Mouse (Mus musculus) brain, embryonic 14.5 days (tissue): ENCODE measurements around the gene Klhdc10.

Source experiments
- CTCF ChIP-seq: fragments of 200-500 bp; IDR thresholded peaks from 2 replicates; pipeline ENCODE4 v1.5.1; 2012; ENCODE audit warnings: inconsistent platforms, mild to moderate bottlenecking, moderate library complexity, borderline replicate concordance; ENCODE audit not compliant: insufficient read depth, insufficient read length; ENCODE audit errors: extremely low read depth
- POLR2A ChIP-seq: fragments of 200-500 bp; IDR thresholded peaks from 2 replicates; pipeline ENCODE4 v1.6.1; 2012; ENCODE audit warnings: mild to moderate bottlenecking, inconsistent platforms, borderline replicate concordance; ENCODE audit not compliant: poor library complexity, insufficient read depth, insufficient read length, severe bottlenecking; ENCODE audit errors: extremely low read depth

DNA sequence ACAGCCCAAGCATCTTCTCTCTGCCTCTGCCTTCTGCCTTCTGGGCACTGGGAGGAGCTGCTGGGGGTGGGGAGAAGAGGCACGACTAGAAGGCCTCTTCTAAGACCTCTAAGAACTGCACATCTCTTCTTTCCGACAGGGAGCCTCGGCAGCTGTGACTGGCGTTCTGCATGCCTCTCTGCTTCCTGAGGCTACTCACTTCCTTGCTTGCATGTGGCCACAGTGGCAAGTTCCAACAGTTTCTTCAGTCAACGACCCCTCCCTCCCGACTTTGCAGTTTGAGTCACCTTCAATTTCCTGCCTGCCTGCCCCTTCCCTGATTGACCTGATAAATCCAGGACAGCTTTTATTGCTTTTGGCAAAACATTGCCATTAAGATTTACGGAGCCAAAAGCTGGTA lies 61.2 kb downstream of the Klhdc10 start:
- no peak for TF ChIP-seq POLR2A
- no peak for TF ChIP-seq CTCF
